Mouse (Mus musculus): ENCODE measurements around the gene Bmpr1b. TPM values are rescaled to one million over a fixed set of nuclear protein-coding genes. Genes with fewer than 3 reads are reported as not detected.

The Bmpr1b gene
- polyA plus RNA-seq, 1 experiment from 2014 or later: 2.1 TPM

DNA sequence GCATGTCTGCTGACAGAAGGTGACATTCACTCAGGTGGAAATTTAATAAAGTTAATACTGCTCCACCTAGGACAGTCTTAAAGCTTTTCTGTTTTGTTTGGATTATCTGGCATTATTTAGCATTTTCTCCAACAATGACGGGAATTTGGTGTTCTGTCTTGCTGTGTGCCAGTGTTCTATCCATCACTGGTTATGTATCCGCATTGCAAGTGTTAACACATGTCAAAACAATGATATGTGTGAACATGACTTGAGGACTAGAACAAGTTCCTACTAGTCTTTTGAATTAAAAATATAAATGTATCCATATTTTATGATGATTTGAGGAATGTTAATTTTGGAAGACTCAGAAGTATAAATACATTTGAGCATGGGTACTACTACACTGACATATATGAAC is 269.7 kb downstream of the Bmpr1b start:
- Histone ChIP-seq H3K4me1 (replicated peaks; ENCODE audit: control insufficient read depth, insufficient read depth, low read length) (0 out of 2 replicates have a peak, but pooled peaks cover 5% of the 10 kb centered on the region), H3K27ac (ENCODE audit: low read depth) (no peak overlapping the region), H3K27me3 (replicated peaks; ENCODE audit: control insufficient read depth, insufficient read depth, low read length) (no peaks in the 10 kb centered on the region), H3K4me3 (ENCODE audit: low read depth, low read length) (no peak overlapping the region), H3K4me2 (ENCODE audit: low read length) (no peak overlapping the region), H3K36me3 (ENCODE audit: control insufficient read depth, insufficient read depth, low read length) (no peaks in the 10 kb centered on the region), H3K9ac (ENCODE audit: low read length) (no peak overlapping the region), H3K9me3 (ENCODE audit: control insufficient read depth, low read length) (no peaks in the 10 kb centered on the region)
- 88% methylated on average over 2 of the region's 2 CpGs for WGBS
- DNase-seq (ENCODE audit: low spot score) (no peak), ATAC-seq (replicated peaks; ENCODE audit: low FRiP score, low TSS enrichment, low read depth) (no peak)

DNA sequence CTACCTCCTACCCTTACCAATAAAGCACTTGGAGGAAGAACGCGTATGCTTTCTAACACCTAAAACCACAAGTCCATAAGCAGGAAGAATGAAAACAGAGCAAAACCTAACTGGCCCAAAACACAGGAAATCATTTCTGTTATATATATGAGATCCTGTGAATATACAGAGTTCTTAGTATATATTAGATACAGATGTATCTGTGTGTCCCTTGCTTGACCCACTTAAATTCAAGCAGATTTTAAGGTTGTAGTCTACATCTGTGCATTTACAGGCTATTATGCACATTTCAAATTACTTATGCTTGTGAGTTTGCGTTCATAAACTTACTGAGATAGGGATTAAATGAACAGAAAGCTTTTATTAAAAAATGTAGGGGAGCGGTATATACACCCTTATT is 271.5 kb downstream of the Bmpr1b start:
- H3K4me3 ChIP-seq (ENCODE audit: low read depth, low read length): no peak overlapping the region
- 0 out of 2 replicates have a peak, but pooled peaks cover 5% of the 10 kb centered on the region for H3K4me1 ChIP-seq (replicated peaks; ENCODE audit: control insufficient read depth, insufficient read depth, low read length)
- no peak overlapping the region for H3K4me2 ChIP-seq (ENCODE audit: low read length)
- H3K36me3 ChIP-seq (ENCODE audit: control insufficient read depth, insufficient read depth, low read length): no peaks in the 10 kb centered on the region
- no peaks in the 10 kb centered on the region for H3K9me3 ChIP-seq (ENCODE audit: control insufficient read depth, low read length)
- DNase-seq (ENCODE audit: low spot score): no peak
- no peak overlapping the region for H3K27ac ChIP-seq (ENCODE audit: low read depth)
- 91% methylated on average over 4 of the region's 4 CpGs for WGBS
- H3K9ac ChIP-seq (ENCODE audit: low read length): no peak overlapping the region
- ATAC-seq (replicated peaks; ENCODE audit: low FRiP score, low TSS enrichment, low read depth): no peak
- no peaks in the 10 kb centered on the region for H3K27me3 ChIP-seq (replicated peaks; ENCODE audit: control insufficient read depth, insufficient read depth, low read length)

DNA sequence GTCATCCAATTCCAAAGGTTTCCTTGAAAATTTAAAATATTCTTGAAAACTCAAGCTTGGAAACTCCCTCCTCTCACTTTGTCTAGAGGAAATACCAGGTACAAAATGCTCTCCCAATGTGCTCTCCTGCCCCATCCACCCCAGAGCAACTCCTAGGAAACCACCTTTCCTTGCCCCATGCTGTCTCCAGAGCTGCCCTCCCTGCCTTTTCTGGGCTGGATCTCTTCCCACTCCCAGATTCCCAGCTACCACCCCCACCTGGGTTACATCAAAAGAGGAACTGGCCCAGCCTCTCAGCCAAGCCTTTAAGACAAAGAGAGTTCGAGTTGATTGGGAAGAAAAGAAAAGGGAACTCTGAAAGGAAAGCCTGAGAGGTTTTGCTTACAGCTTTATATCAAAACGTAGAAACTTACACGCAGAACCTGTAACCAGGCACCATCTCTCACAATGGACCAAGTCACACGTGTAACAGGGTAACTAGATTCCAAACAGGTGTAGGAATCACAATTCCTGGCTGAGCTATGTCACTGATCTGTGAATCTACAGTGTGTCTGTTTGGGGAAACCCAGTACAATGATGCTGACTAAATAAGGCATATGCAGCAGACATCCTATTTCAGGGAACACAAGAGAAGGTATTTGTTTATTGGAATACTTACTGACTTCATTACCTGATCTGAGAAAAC is 272.2 kb downstream of the Bmpr1b start:
- ATAC-seq (replicated peaks; ENCODE audit: low FRiP score, low TSS enrichment, low read depth) (no peak), DNase-seq (ENCODE audit: low spot score) (no peak)
- Histone ChIP-seq H3K9me3 (ENCODE audit: control insufficient read depth, low read length) (no peaks in the 10 kb centered on the region), H3K9ac (ENCODE audit: low read length) (no peak overlapping the region), H3K27me3 (replicated peaks; ENCODE audit: control insufficient read depth, insufficient read depth, low read length) (no peaks in the 10 kb centered on the region), H3K4me1 (replicated peaks; ENCODE audit: control insufficient read depth, insufficient read depth, low read length) (0 out of 2 replicates have a peak, but pooled peaks cover 5% of the 10 kb centered on the region), H3K36me3 (ENCODE audit: control insufficient read depth, insufficient read depth, low read length) (no peaks in the 10 kb centered on the region), H3K4me3 (ENCODE audit: low read depth, low read length) (no peak overlapping the region), H3K4me2 (ENCODE audit: low read length) (no peak overlapping the region), H3K27ac (ENCODE audit: low read depth) (no peak overlapping the region)
- WGBS: 38% methylated on average over 4 of the region's 4 CpGs

DNA sequence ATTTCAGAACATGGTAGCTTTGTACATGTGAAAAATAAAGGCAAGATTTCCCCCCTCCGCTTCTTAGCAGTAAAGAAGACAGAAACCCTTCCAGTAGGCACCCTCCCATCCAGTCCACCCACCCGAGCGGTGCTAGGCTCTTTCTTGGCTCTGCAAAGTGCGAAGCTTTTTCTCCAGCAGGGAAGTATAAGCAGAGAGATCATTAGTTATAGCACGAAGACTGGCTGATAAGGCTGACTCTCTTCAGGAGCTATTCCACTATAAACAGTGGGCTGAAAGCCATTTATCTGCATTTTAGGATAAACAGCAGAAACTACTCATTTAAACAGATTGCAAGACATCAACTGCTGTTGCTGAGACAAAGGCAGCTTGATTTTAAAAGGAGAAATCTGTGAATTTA is 274.1 kb downstream of the Bmpr1b start:
- no peaks in the 10 kb centered on the region for H3K27me3 ChIP-seq (replicated peaks; ENCODE audit: control insufficient read depth, insufficient read depth, low read length)
- no peak for DNase-seq (ENCODE audit: low spot score)
- no peak overlapping the region; the same call in 1 of the 2 replicates for H3K4me2 ChIP-seq (ENCODE audit: low read length)
- H3K27ac ChIP-seq (ENCODE audit: low read depth): no peak overlapping the region
- 30% methylated on average over 5 of the region's 5 CpGs for WGBS
- H3K9ac ChIP-seq (ENCODE audit: low read length): no peak overlapping the region
- ATAC-seq (replicated peaks; ENCODE audit: low FRiP score, low TSS enrichment, low read depth): no peak
- H3K9me3 ChIP-seq (ENCODE audit: control insufficient read depth, low read length): no peaks in the 10 kb centered on the region
- H3K4me3 ChIP-seq (ENCODE audit: low read depth, low read length): no peak overlapping the region
- no peaks in the 10 kb centered on the region for H3K36me3 ChIP-seq (ENCODE audit: control insufficient read depth, insufficient read depth, low read length)
- no peaks in the 10 kb centered on the region for H3K4me1 ChIP-seq (replicated peaks; ENCODE audit: control insufficient read depth, insufficient read depth, low read length)

DNA sequence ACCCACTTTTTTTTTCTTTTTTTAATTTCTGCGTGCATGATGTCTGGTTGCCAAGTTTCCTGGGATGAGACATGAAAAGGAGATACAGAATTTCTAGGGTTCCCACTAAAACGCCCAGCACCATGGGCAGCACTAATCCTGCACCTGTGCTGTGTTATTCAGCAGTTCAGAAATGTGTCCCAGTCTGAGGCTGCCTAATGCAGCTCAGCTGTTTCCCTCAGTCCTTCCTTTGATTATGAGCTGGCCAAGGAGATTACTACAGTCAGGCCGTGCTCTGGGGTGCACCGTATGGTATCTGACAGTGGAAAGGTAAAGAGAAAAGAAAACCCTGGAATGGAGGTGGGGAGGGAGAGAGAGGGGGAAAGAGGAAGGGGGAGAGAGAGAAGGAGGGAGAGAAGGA is 278.6 kb downstream of the Bmpr1b start:
- DNase-seq (ENCODE audit: low spot score): no peak
- Histone ChIP-seq H3K9me3 (ENCODE audit: control insufficient read depth, low read length) (no peaks in the 10 kb centered on the region), H3K4me2 (ENCODE audit: low read length) (no peak overlapping the region), H3K4me3 (ENCODE audit: low read depth, low read length) (no peak overlapping the region), H3K36me3 (ENCODE audit: control insufficient read depth, insufficient read depth, low read length) (no peaks in the 10 kb centered on the region), H3K9ac (ENCODE audit: low read length) (no peak overlapping the region), H3K4me1 (replicated peaks; ENCODE audit: control insufficient read depth, insufficient read depth, low read length) (no peaks in the 10 kb centered on the region), H3K27me3 (replicated peaks; ENCODE audit: control insufficient read depth, insufficient read depth, low read length) (no peaks in the 10 kb centered on the region), H3K27ac (ENCODE audit: low read depth) (no peak overlapping the region)
- 37% methylated on average over 4 of the region's 4 CpGs for WGBS
- no peak for ATAC-seq (replicated peaks; ENCODE audit: low FRiP score, low TSS enrichment, low read depth)

DNA sequence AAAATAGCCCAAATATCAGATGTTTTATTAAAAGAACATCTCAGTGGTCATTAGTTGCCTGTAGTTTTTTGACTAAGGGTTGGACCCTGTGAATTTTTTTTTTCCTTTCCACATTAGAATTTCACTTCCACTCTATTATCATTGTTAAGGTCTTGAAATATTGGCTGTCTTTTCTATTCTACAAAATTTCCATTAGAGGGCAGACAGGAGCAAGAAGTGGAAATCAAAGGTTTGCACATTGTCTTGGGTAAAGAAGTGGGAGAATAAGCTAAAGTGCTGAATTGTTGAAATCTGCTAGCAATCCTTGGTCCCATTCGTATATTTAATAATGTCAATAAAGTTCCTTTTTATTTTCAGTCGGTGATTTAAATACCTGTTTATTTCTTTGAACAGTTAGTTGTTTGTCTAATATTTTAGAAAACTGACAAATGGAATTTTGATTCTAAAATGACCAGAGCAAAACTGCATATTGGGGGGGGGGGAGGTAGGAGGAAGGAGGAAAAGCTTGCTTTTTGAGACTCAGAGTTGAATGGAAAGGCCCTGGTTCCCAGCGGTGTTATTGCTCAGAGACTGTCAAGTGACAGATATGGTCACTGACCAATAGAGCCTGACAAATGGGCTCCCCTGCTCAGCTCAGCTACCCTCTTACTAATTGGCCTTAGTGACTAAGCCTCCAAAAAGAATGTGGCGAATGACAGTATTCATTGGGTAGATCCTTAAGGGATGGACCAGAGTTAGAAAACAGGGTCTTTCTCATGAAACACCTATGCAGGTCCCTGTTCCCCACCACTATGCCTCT is 281.6 kb downstream of the Bmpr1b start:
- H3K4me3 ChIP-seq (ENCODE audit: low read depth, low read length): no peak overlapping the region
- H3K4me2 ChIP-seq (ENCODE audit: low read length): no peak overlapping the region
- H3K27ac ChIP-seq (ENCODE audit: low read depth): no peak overlapping the region
- 59% methylated on average over 4 of the region's 4 CpGs for WGBS
- no peaks in the 10 kb centered on the region for H3K4me1 ChIP-seq (replicated peaks; ENCODE audit: control insufficient read depth, insufficient read depth, low read length)
- H3K36me3 ChIP-seq (ENCODE audit: control insufficient read depth, insufficient read depth, low read length): no peaks in the 10 kb centered on the region
- H3K9ac ChIP-seq (ENCODE audit: low read length): no peak overlapping the region
- no peaks in the 10 kb centered on the region for H3K27me3 ChIP-seq (replicated peaks; ENCODE audit: control insufficient read depth, insufficient read depth, low read length)
- ATAC-seq (replicated peaks; ENCODE audit: low FRiP score, low TSS enrichment, low read depth) (no peak), DNase-seq (ENCODE audit: low spot score) (no peak)
- no peaks in the 10 kb centered on the region for H3K9me3 ChIP-seq (ENCODE audit: control insufficient read depth, low read length)

DNA sequence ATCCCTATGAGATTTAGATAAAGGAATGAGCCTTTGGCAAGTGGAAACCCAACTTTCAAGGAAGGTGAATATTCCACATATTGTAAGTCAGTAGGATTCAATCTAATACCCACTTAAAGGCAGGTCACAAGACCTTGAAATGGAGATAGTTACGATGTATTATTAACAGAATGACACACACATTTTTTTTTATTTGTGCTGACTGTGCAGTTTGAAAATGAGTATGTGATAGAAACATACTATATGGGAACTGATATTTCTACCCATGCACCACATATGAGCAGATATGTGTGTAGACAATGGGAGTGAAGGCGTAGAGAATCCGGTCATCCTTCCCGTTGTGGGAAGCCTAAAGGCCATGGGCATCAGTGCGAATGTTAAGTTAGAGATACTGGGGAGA is 285.0 kb downstream of the Bmpr1b start:
- no peaks in the 10 kb centered on the region for H3K4me1 ChIP-seq (replicated peaks; ENCODE audit: control insufficient read depth, insufficient read depth, low read length)
- H3K27ac ChIP-seq (ENCODE audit: low read depth): no peak overlapping the region
- H3K4me3 ChIP-seq (ENCODE audit: low read depth, low read length): no peak overlapping the region
- H3K9me3 ChIP-seq (ENCODE audit: control insufficient read depth, low read length): no peaks in the 10 kb centered on the region
- no peaks in the 10 kb centered on the region for H3K36me3 ChIP-seq (ENCODE audit: control insufficient read depth, insufficient read depth, low read length)
- H3K27me3 ChIP-seq (replicated peaks; ENCODE audit: control insufficient read depth, insufficient read depth, low read length): no peaks in the 10 kb centered on the region
- DNase-seq (ENCODE audit: low spot score) (no peak), ATAC-seq (replicated peaks; ENCODE audit: low FRiP score, low TSS enrichment, low read depth) (no peak)
- H3K4me2 ChIP-seq (ENCODE audit: low read length): no peak overlapping the region
- 93% methylated on average over 5 of the region's 5 CpGs for WGBS
- H3K9ac ChIP-seq (ENCODE audit: low read length): no peak overlapping the region

DNA sequence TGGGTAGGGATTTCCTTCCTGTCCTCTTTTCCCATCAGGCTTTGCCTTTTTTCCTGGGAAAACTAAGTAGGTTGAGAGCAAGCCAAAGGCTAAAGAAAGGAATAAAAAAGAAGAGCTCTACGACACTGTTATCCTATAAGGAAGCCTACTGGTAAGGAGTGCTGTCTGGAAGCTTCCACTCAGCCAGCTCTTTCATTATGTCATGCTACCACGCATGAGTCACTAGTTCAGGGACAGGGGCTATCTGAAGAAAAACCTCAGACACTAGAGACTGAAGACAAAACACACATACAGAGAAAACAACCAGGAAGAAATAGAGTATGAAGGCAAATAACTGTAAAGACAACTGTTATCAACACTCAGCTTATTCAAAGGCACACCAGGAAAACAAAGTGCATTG is 286.7 kb downstream of the Bmpr1b start:
- whole genome bisulfite sequencing: 68% methylated on average over 2 of the region's 2 CpGs
- no peak overlapping the region for H3K4me3 ChIP-seq (ENCODE audit: low read depth, low read length)
- H3K27ac ChIP-seq (ENCODE audit: low read depth): no peak overlapping the region
- H3K4me2 ChIP-seq (ENCODE audit: low read length): no peak overlapping the region
- DNase-seq (ENCODE audit: low spot score): no peak
- no peak for ATAC-seq (replicated peaks; ENCODE audit: low FRiP score, low TSS enrichment, low read depth)
- H3K9ac ChIP-seq (ENCODE audit: low read length): no peak overlapping the region
- H3K4me1 ChIP-seq (replicated peaks; ENCODE audit: control insufficient read depth, insufficient read depth, low read length): no peaks in the 10 kb centered on the region
- no peaks in the 10 kb centered on the region for H3K36me3 ChIP-seq (ENCODE audit: control insufficient read depth, insufficient read depth, low read length)
- no peaks in the 10 kb centered on the region for H3K27me3 ChIP-seq (replicated peaks; ENCODE audit: control insufficient read depth, insufficient read depth, low read length)
- H3K9me3 ChIP-seq (ENCODE audit: control insufficient read depth, low read length): no peaks in the 10 kb centered on the region

Data from intestine, embryonic 14.5 days (tissue).